Mouse (Mus musculus) olfactory bulb, adult 2 months (tissue): ENCODE measurements around the gene Nat8f6.

Experiments
- CTCF ChIP-seq: fragments of 200-500 bp; IDR thresholded peaks from 2 replicates; pipeline ENCODE4 v1.5.1; 2012; ENCODE audit warnings: low read depth, mild to moderate bottlenecking, low read length, moderate library complexity; ENCODE audit not compliant: insufficient read depth
- POLR2A ChIP-seq: fragments of 200-500 bp; IDR thresholded peaks from 2 replicates; pipeline ENCODE4 v1.6.1; 2012; ENCODE audit warnings: mild to moderate bottlenecking, low read depth, low read length, moderate library complexity; ENCODE audit not compliant: insufficient read depth

GRCm38 (mm10) chr6:85818338-85818737 lies 2.4 kb downstream of the Nat8f6 start:
- TF ChIP-seq CTCF (no peak), POLR2A (no peak)
